Mouse (Mus musculus) left cerebral cortex, adult 2 months (tissue): ENCODE measurements around the gene 2610528J11Rik. TPM values are rescaled to one million over a fixed set of nuclear protein-coding genes. Genes with fewer than 3 reads are reported as not detected.
A peak's percentile ranks its signal among the peaks of the same experiment; 100 is the strongest.
"Not testable (repeated sequence)": the region's sequence is repeated elsewhere in the genome, so short reads cannot be mapped to it uniquely, and the experiment has no call there.

Source experiments
- DNase-seq, 2 experiments: peaks; one replicate each; pipeline ENCODE4 v3.0.0; 2021 to 2022; ENCODE audit warnings: low spot score in 2 of 2, mixed read lengths in 1 of 2; ENCODE audit errors: extremely low spot score in 1 of 2
- H3K27ac ChIP-seq: fragments of 200-600 bp; 2 replicates; pipeline ENCODE4 v1.8.1; 2022
- H3K4me3 ChIP-seq: fragments of 200-600 bp; 2 replicates; pipeline ENCODE4 v1.8.1; 2022
- CTCF ChIP-seq: fragments of 200-600 bp; IDR thresholded peaks from 2 replicates; pipeline ENCODE4 v1.8.1; 2022; ENCODE audit warnings: antibody characterized with exemption, mild to moderate bottlenecking, moderate library complexity
- intact Hi-C: fragments of 180-260 bp; cut with DNase I; formaldehyde crosslinking; loops from one replicate; pipeline ENCODE4 v1.15.1; 2025
- long read RNA-seq, 2 experiments: library from polyadenylated mRNA; stranded (forward); transcript quantifications; one replicate each; pipeline ENCODE4 v2.0.0; 2021; ENCODE audit warnings: borderline mapping rate in 2 of 2
- total RNA-seq, 2 experiments: library from RNA; stranded (reverse); gene quantifications; 2 replicates each; pipeline ENCODE4 v1.2.3; 2021

2610528J11Rik gene
- total RNA-seq = not detected
- long read RNA-seq, experiment 1 = 0 reads
- long read RNA-seq, experiment 2 = 0 reads

GRCm38 (mm10) chr4:118526408-118527334, at the start of gene 2610528J11Rik:
2610528J11Rik (plus strand) TSS chr4:118526999.
- Histone ChIP-seq H3K4me3 (no peak within 1 kb of the TSS), H3K27ac (no peak within 1 kb of the TSS)
- intact Hi-C loops = no loop called here
- no peak for TF ChIP-seq CTCF
- DNase-seq = no peak

GRCm38 (mm10) chr4:118489717-118490132, 37.1 kb upstream of the 2610528J11Rik start, which contains the start of gene Tie1:
Tie1 (minus strand) TSS chr4:118490061.
- intact Hi-C loops = no loop called here
- Histone ChIP-seq H3K27ac (peak within 1 kb of the TSS; percentile 28; the same call in 1 of the 2 replicates), H3K4me3 (peak within 1 kb of the TSS; percentile 13; the same call in 1 of the 2 replicates)
- no peak for DNase-seq
- no peak for TF ChIP-seq CTCF

GRCm38 (mm10) chr4:118490461-118490860, 36.3 kb upstream of the 2610528J11Rik start:
- intact Hi-C loops = no loop called here
- TF ChIP-seq CTCF = no peak
- no peak overlapping the region for H3K27ac ChIP-seq
- H3K4me3 ChIP-seq = no peak overlapping the region
- no peak for DNase-seq

GRCm38 (mm10) chr4:118500171-118500724, 26.6 kb upstream of the 2610528J11Rik start:
- H3K27ac ChIP-seq = no peak overlapping the region
- peak in 1 of 2 experiments; percentile 22 for DNase-seq
- no peak for TF ChIP-seq CTCF
- H3K4me3 ChIP-seq = no peak overlapping the region
- intact Hi-C loops = no loop called here

GRCm38 (mm10) chr4:118500792-118501191, 26.0 kb upstream of the 2610528J11Rik start:
- DNase-seq = no peak
- intact Hi-C loops = no loop called here
- no peak for TF ChIP-seq CTCF
- peak overlapping the region; percentile 40; the same call in 1 of the 2 replicates for H3K27ac ChIP-seq
- H3K4me3 ChIP-seq = no peak overlapping the region

GRCm38 (mm10) chr4:118505551-118505950, 21.2 kb upstream of the 2610528J11Rik start:
- DNase-seq = no peak
- H3K27ac ChIP-seq = no peak overlapping the region
- intact Hi-C loops = no loop called here
- no peak for TF ChIP-seq CTCF
- H3K4me3 ChIP-seq = no peak overlapping the region

- H3K4me3 ChIP-seq, intact Hi-C loops, H3K27ac ChIP-seq, DNase-seq: not testable (repeated sequence)
Observed at GRCm38 (mm10) chr4:118507171-118507570, 19.6 kb upstream of the 2610528J11Rik start.

- Histone ChIP-seq H3K4me3 (no peak overlapping the region), H3K27ac (0 out of 2 replicates have a peak overlapping the region, but pooled peaks have one; percentile 18)
- intact Hi-C loops = no loop called here
- DNase-seq = no peak
- no peak for TF ChIP-seq CTCF
Observed at GRCm38 (mm10) chr4:118509050-118509449, 17.7 kb upstream of the 2610528J11Rik start.

GRCm38 (mm10) chr4:118516699-118517496, 9.9 kb upstream of the 2610528J11Rik start:
- TF ChIP-seq CTCF = peak; percentile 19
- H3K27ac ChIP-seq = no peak overlapping the region
- no peak for DNase-seq
- H3K4me3 ChIP-seq = no peak overlapping the region
- intact Hi-C loops = no loop called here

GRCm38 (mm10) chr4:118517497-118518146, 9.2 kb upstream of the 2610528J11Rik start:
- no peak for TF ChIP-seq CTCF
- H3K4me3 ChIP-seq = no peak overlapping the region
- H3K27ac ChIP-seq = no peak overlapping the region
- intact Hi-C loops = no loop called here
- no peak for DNase-seq

- H3K27ac ChIP-seq = no peak overlapping the region
- no peak for TF ChIP-seq CTCF
- intact Hi-C loops = no loop called here
Observed at GRCm38 (mm10) chr4:118518208-118518607, 8.6 kb upstream of the 2610528J11Rik start.

More at GRCm38 (mm10) chr4:118518208-118518607, 8.6 kb upstream of the 2610528J11Rik start:
- no peak overlapping the region for H3K4me3 ChIP-seq
- DNase-seq = no peak
